Mouse (Mus musculus): ENCODE data around the gene Rad54l2. TPM values are rescaled to one million over a fixed set of nuclear protein-coding genes. Genes with fewer than 3 reads are reported as not detected.

Rad54l2 gene
- polyA plus RNA-seq, 1 experiment from 2014 or later: 1.7 TPM

DNA sequence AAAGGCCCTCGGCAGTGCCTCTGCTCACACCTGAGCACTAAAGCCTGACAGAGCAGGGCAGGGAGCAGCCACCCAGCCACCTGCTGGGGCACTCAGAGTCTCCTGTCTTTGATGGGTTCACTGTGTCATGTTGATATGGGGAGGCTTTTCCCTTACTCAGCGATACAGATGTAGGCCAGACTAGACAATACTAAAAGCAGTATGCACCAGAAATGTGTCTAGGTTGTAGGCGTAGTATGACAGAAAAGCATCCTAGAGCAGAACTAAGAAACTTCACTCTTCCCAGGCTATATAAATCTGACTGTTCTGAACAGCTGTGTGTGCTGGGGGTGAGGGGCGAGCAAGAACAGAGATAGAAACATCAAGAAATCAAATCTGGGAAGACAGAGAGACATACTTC, 72.3 kb downstream of the Rad54l2 start:
- H3K27ac ChIP-seq (ENCODE audit: low read depth): no peak overlapping the region

DNA sequence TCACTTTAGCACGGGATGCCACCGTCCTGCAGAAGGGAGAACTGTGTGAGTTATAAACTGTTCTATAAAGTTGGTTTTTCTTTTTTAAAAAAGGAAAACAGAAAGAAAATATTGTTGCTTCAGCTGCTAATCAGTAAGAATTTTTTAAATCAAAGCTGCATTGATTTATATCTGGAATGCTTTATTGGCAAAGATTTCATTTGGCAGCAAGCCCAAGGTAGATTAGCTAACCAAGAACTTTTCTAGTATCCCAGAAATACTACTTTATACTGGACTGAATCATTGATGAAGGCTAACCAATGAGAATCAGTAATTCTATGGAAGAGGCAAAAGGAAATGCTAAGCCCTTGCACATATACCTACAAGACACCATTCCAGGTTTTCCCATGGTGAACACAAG, 72.8 kb downstream of the Rad54l2 start:
- no peak for DNase-seq
- Histone ChIP-seq H3K4me3 (ENCODE audit: low read depth, low read length) (no peak overlapping the region), H3K9me3 (ENCODE audit: low read length) (no peaks in the 10 kb centered on the region), H3K4me2 (ENCODE audit: low read depth, low read length) (no peak overlapping the region), H3K9ac (replicated peaks) (no peak overlapping the region), H3K27ac (ENCODE audit: low read depth) (no peak overlapping the region), H3K4me1 (ENCODE audit: insufficient read depth) (no peaks in the 10 kb centered on the region), H3K36me3 (replicated peaks; ENCODE audit: insufficient read depth, low read length) (peaks cover 44% of the 10 kb centered on the region), H3K27me3 (ENCODE audit: insufficient read depth, low read length) (no peaks in the 10 kb centered on the region)
- no peak for TF ChIP-seq EP300 (IDR thresholded peaks at IDR 0.05; ENCODE audit: low read depth)
- no peak for TF ChIP-seq CTCF (IDR thresholded peaks at IDR 0.05; ENCODE audit: low read depth)
- 77% methylated on average over 2 of the region's 2 CpGs for WGBS (ENCODE audit: insufficient replicate concordance)
- no peak for ATAC-seq

More for the DNA sequence above, 72.3 kb downstream of the Rad54l2 start:
- no peaks in the 10 kb centered on the region for H3K4me1 ChIP-seq (ENCODE audit: insufficient read depth)
- ATAC-seq (no peak), DNase-seq (no peak)
- H3K4me3 ChIP-seq (ENCODE audit: low read depth, low read length): no peak overlapping the region
- H3K4me2 ChIP-seq (ENCODE audit: low read depth, low read length): no peak overlapping the region
- H3K9ac ChIP-seq (replicated peaks): no peak overlapping the region
- WGBS (ENCODE audit: insufficient replicate concordance): 87% methylated on average over 4 of the region's 4 CpGs
- H3K27me3 ChIP-seq (ENCODE audit: insufficient read depth, low read length): no peaks in the 10 kb centered on the region
- H3K36me3 ChIP-seq (replicated peaks; ENCODE audit: insufficient read depth, low read length): peaks cover 44% of the 10 kb centered on the region
- H3K9me3 ChIP-seq (ENCODE audit: low read length): no peaks in the 10 kb centered on the region
- no peak for TF ChIP-seq EP300 (IDR thresholded peaks at IDR 0.05; ENCODE audit: low read depth)
- TF ChIP-seq CTCF (IDR thresholded peaks at IDR 0.05; ENCODE audit: low read depth): no peak

DNA sequence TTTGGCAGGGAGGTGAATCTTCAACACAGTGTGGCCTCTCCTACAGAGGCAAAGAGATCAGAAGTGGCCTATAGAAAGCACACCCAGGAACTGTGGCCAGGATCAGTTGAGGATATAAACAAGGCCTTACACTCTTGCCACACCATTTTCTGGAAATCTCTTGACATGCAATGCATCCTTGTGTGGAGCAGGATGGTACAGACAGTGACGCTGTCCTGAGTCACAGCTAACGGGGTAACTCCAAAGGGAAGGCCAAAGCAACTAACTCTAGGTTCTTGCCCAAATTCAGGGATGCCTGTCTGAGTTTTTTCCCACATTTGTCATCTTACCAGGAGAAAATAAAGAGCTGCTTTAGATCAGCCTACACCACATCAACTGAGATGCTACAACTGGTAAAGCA, 76.5 kb downstream of the Rad54l2 start:
- DNase-seq (no peak), ATAC-seq (no peak)
- H3K4me2 ChIP-seq (ENCODE audit: low read depth, low read length): no peak overlapping the region

DNA sequence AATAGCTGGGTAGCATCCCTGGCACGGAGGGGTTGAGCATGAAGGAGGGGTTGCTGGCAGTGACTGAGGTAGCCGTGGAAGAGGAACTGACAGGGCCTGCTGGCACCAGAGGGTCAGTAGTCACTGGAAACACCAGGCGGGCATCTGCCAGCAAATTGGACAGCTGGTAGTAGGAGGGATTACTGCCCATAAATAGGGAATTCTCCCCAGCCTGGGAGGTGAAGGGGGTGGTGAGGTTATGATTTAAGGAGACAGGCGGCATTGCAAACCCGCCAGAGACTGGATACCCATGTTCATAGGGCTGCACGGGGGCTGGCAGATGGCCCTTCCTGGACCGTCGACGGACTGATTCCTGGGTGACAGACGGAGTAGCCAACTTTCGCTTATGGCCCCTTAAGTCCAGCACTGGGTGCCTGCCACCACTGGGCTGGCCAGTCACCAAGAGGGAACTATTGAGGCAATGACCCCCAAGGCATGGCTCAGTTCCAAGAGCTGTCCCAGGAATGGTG, 96.0 kb downstream of the Rad54l2 start:
- Histone ChIP-seq H3K9me3 (ENCODE audit: low read length) (no peaks in the 10 kb centered on the region), H3K4me2 (ENCODE audit: low read depth, low read length) (no peak overlapping the region), H3K36me3 (replicated peaks; ENCODE audit: insufficient read depth, low read length) (peaks cover 39% of the 10 kb centered on the region), H3K4me1 (ENCODE audit: insufficient read depth) (no peaks in the 10 kb centered on the region), H3K27ac (ENCODE audit: low read depth) (no peak overlapping the region), H3K9ac (replicated peaks) (no peak overlapping the region), H3K4me3 (ENCODE audit: low read depth, low read length) (no peak overlapping the region), H3K27me3 (ENCODE audit: insufficient read depth, low read length) (no peaks in the 10 kb centered on the region)
- WGBS (ENCODE audit: insufficient replicate concordance): 91% methylated on average over 11 of the region's 11 CpGs
- DNase-seq: no peak
- TF ChIP-seq CTCF (IDR thresholded peaks at IDR 0.05; ENCODE audit: low read depth) (no peak), EP300 (IDR thresholded peaks at IDR 0.05; ENCODE audit: low read depth) (no peak)
- no peak for ATAC-seq

More for the DNA sequence above, 76.5 kb downstream of the Rad54l2 start:
- H3K27ac ChIP-seq (ENCODE audit: low read depth): no peak overlapping the region
- no peaks in the 10 kb centered on the region for H3K27me3 ChIP-seq (ENCODE audit: insufficient read depth, low read length)
- H3K9me3 ChIP-seq (ENCODE audit: low read length): no peaks in the 10 kb centered on the region
- H3K4me1 ChIP-seq (ENCODE audit: insufficient read depth): no peaks in the 10 kb centered on the region
- 92% methylated on average over 2 of the region's 2 CpGs for WGBS (ENCODE audit: insufficient replicate concordance)
- TF ChIP-seq EP300 (IDR thresholded peaks at IDR 0.05; ENCODE audit: low read depth) (no peak), CTCF (IDR thresholded peaks at IDR 0.05; ENCODE audit: low read depth) (no peak)
- no peak overlapping the region for H3K4me3 ChIP-seq (ENCODE audit: low read depth, low read length)
- H3K9ac ChIP-seq (replicated peaks): no peak overlapping the region
- H3K36me3 ChIP-seq (replicated peaks; ENCODE audit: insufficient read depth, low read length): peaks cover 45% of the 10 kb centered on the region

DNA sequence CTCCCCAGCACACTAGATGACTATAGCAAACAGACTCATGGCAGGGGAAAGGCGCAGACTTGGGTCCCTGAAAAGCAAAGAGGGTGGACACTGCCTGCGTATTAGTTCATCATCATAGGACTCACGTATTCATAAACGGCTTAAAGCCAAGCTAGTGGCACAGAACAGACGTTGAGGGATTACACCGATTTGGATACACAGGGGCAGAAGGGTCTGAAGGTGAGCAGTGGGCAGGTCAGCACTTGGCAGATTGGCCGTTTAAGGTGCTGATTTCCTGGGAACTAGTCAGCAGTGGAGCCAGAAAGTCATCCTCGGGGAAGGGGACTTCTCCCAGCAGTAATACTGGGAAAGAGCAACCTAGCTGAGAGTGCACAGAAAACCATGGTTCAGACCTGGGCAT, 100.2 kb downstream of the Rad54l2 start:
- no peak overlapping the region for H3K9ac ChIP-seq (replicated peaks)
- DNase-seq: no peak
- peaks cover 19% of the 10 kb centered on the region for H3K4me1 ChIP-seq (ENCODE audit: insufficient read depth)
- 77% methylated on average over 8 of the region's 8 CpGs for WGBS (ENCODE audit: insufficient replicate concordance)
- no peak for TF ChIP-seq EP300 (IDR thresholded peaks at IDR 0.05; ENCODE audit: low read depth)
- TF ChIP-seq CTCF (IDR thresholded peaks at IDR 0.05; ENCODE audit: low read depth): no peak
- H3K27me3 ChIP-seq (ENCODE audit: insufficient read depth, low read length): no peaks in the 10 kb centered on the region
- H3K27ac ChIP-seq (ENCODE audit: low read depth): no peak overlapping the region
- no peak overlapping the region for H3K4me3 ChIP-seq (ENCODE audit: low read depth, low read length)
- no peak overlapping the region for H3K4me2 ChIP-seq (ENCODE audit: low read depth, low read length)
- H3K36me3 ChIP-seq (replicated peaks; ENCODE audit: insufficient read depth, low read length): peaks cover 13% of the 10 kb centered on the region
- no peak for ATAC-seq
- H3K9me3 ChIP-seq (ENCODE audit: low read length): no peaks in the 10 kb centered on the region

DNA sequence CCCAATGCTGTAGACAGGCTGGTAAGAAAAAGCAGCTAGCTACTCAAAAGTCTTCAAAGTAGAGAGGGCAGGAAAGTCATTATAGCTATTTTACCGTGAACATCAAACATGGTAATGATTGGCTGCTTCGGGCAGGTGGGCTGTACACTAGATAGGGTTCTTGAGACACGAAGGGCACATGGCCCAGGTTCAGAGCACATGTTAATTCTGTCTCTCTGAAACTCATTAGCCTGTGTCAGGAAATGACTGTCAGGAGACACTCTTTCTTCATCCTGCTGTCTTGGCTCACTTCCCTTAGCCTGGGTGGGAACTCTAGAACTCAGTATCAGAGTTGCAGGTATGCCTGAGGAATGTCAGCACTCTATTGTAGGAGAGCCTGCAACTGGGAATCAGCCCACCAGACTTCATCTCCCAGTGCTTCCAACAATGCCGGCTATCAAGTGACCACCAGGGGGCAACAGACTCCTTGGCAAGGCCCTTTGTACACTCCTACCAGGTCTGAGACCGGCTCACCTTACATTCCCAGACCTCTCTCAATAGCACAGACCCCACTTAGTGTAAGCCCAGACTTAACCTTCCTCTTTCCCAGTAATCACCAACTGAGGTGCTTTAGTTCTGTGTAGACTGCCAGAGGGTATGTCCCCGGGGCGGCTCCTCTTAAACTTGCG, 101.9 kb downstream of the Rad54l2 start:
- peaks cover 19% of the 10 kb centered on the region for H3K4me1 ChIP-seq (ENCODE audit: insufficient read depth)
- WGBS (ENCODE audit: insufficient replicate concordance): 32% methylated on average over 8 of the region's 8 CpGs
- peak; percentile 93 for TF ChIP-seq CTCF (IDR thresholded peaks at IDR 0.05; ENCODE audit: low read depth)
- TF ChIP-seq EP300 (IDR thresholded peaks at IDR 0.05; ENCODE audit: low read depth): no peak
- no peak overlapping the region for H3K27ac ChIP-seq (ENCODE audit: low read depth)
- no peak overlapping the region for H3K9ac ChIP-seq (replicated peaks)
- no peaks in the 10 kb centered on the region for H3K27me3 ChIP-seq (ENCODE audit: insufficient read depth, low read length)
- H3K36me3 ChIP-seq (replicated peaks; ENCODE audit: insufficient read depth, low read length): no peaks in the 10 kb centered on the region
- no peaks in the 10 kb centered on the region for H3K9me3 ChIP-seq (ENCODE audit: low read length)
- ATAC-seq (0 out of 2 replicates have a peak, but pooled peaks have one; percentile 22), DNase-seq (peak; percentile 75)
- 0 out of 2 replicates have a peak overlapping the region, but pooled peaks have one; percentile 20 for H3K4me2 ChIP-seq (ENCODE audit: low read depth, low read length)
- no peak overlapping the region for H3K4me3 ChIP-seq (ENCODE audit: low read depth, low read length)

All from liver, postnatal 0 days (tissue).